Mouse (Mus musculus) thymus, adult 2 months (tissue): ENCODE measurements around the gene Gm17606. TPM values are rescaled to one million over a fixed set of nuclear protein-coding genes. Genes with fewer than 3 reads are reported as not detected.
A peak's percentile ranks its signal among the peaks of the same experiment; 100 is the strongest.

Experiments
- DNase-seq: peaks from one replicate; pipeline ENCODE4 v3.0.0; 2021
- H3K27ac ChIP-seq: fragments of 200-500 bp; 2 replicates; pipeline ENCODE4 v1.5.1; 2012; ENCODE audit warnings: low read length, control low read depth; ENCODE audit not compliant: control insufficient read depth, insufficient read depth
- H3K27me3 ChIP-seq: fragments of 200-500 bp; 2 replicates; pipeline ENCODE4 v1.6.1; 2012; ENCODE audit warnings: mild to moderate bottlenecking, low read length, moderate library complexity, mixed read lengths; ENCODE audit not compliant: control insufficient read depth, insufficient read depth
- H3K36me3 ChIP-seq: fragments of 200-500 bp; 2 replicates; pipeline ENCODE4 v1.6.1; 2012; ENCODE audit warnings: mild to moderate bottlenecking, low read length, moderate library complexity; ENCODE audit not compliant: control insufficient read depth, insufficient read depth
- H3K4me1 ChIP-seq: fragments of 200-500 bp; replicated peaks from 2 replicates; pipeline ENCODE4 v1.6.1; 2012; ENCODE audit warnings: low read length; ENCODE audit not compliant: control insufficient read depth, insufficient read depth
- H3K4me3 ChIP-seq: fragments of 200-500 bp; 2 replicates; pipeline ENCODE4 v1.5.1; 2012; ENCODE audit warnings: mild to moderate bottlenecking, low read length, control low read depth, moderate library complexity; ENCODE audit not compliant: control insufficient read depth, insufficient read depth
- CTCF ChIP-seq: fragments of 200-500 bp; IDR thresholded peaks from 2 replicates; pipeline ENCODE4 v1.5.1; 2012; ENCODE audit warnings: mild to moderate bottlenecking, control low read depth, low read length, moderate library complexity, borderline replicate concordance; ENCODE audit not compliant: control insufficient read depth, poor library complexity, insufficient read depth; ENCODE audit errors: extremely low read depth
- POLR2A ChIP-seq: fragments of 200-500 bp; IDR thresholded peaks from 2 replicates; pipeline ENCODE4 v1.6.1; 2012; ENCODE audit warnings: mild to moderate bottlenecking, low read length, control low read depth, moderate library complexity; ENCODE audit not compliant: control insufficient read depth, poor library complexity, insufficient read depth; ENCODE audit errors: extremely low read depth
- WGBS: fragments of 180-500 bp; shearing (Covaris S2); methylation state at CpG from one replicate; pipeline ENCODE4 v1.1.7; 2018; 5-methylcytosine and 5-hydroxymethylcytosine counted together
- polyA plus RNA-seq: library from polyadenylated mRNA; depleted of rRNA; stranded (reverse); fragments of >200 nt; gene quantifications from 2 replicates; pipeline ENCODE4 v1.2.3, GENCODE M21; 2012

Gene Gm17606
- polyA plus RNA-seq, 1 experiment = not detected

- DNase-seq = no peak
- Histone ChIP-seq H3K36me3 (no peaks in the 10 kb centered on the region), H3K27me3 (no peaks in the 10 kb centered on the region), H3K27ac (no peak overlapping the region), H3K4me1 (peaks cover 4% of the 10 kb centered on the region), H3K4me3 (no peak overlapping the region)
- 63% methylated on average over 2 of the region's 2 CpGs for WGBS
- TF ChIP-seq CTCF (no peak), POLR2A (no peak)
Measured at GRCm38 (mm10) chr14:54601601-54602000, 39.2 kb upstream of the Gm17606 start.

- peaks cover 4% of the 10 kb centered on the region for H3K4me1 ChIP-seq
- TF ChIP-seq POLR2A (no peak), CTCF (no peak)
- no peak overlapping the region for H3K4me3 ChIP-seq
- 66% methylated on average over 4 of the region's 4 CpGs for WGBS
- no peak for DNase-seq
- no peak overlapping the region for H3K27ac ChIP-seq
- no peaks in the 10 kb centered on the region for H3K36me3 ChIP-seq
- no peaks in the 10 kb centered on the region for H3K27me3 ChIP-seq
Measured at GRCm38 (mm10) chr14:54602613-54603012, 38.1 kb upstream of the Gm17606 start.

GRCm38 (mm10) chr14:54603038-54603654 is 37.6 kb upstream of the Gm17606 start:
- WGBS = under 1% methylated on average over 46 of the region's 46 CpGs
- DNase-seq = peak; percentile 95

GRCm38 (mm10) chr14:54603686-54604085 is 37.1 kb upstream of the Gm17606 start:
- no peak overlapping the region for H3K27ac ChIP-seq
- TF ChIP-seq POLR2A (no peak), CTCF (no peak)
- no peak for DNase-seq
- no peaks in the 10 kb centered on the region for H3K36me3 ChIP-seq
- no peaks in the 10 kb centered on the region for H3K27me3 ChIP-seq
- H3K4me1 ChIP-seq = peaks cover 4% of the 10 kb centered on the region
- WGBS = 89% methylated on average over 8 of the region's 8 CpGs
- peak overlapping the region; percentile 74; the same call in 1 of the 2 replicates for H3K4me3 ChIP-seq

More at GRCm38 (mm10) chr14:54603038-54603654, 37.6 kb upstream of the Gm17606 start:
- H3K4me1 ChIP-seq = peaks cover 4% of the 10 kb centered on the region
- H3K4me3 ChIP-seq = peak overlapping the region; percentile 74
- H3K27me3 ChIP-seq = no peaks in the 10 kb centered on the region
- TF ChIP-seq CTCF (0 out of 2 replicates have a peak, but pooled peaks have one; percentile 47), POLR2A (peak; percentile 94)
- peak overlapping the region; percentile 64 for H3K27ac ChIP-seq
- no peaks in the 10 kb centered on the region for H3K36me3 ChIP-seq

- 2% methylated on average over 39 of the region's 39 CpGs for WGBS
- H3K4me1 ChIP-seq = peaks cover 4% of the 10 kb centered on the region
- peak within 1 kb of the TSS; percentile 8; the same call in 1 of the 2 replicates for H3K27ac ChIP-seq
- no peaks in the 10 kb centered on the region for H3K27me3 ChIP-seq
- TF ChIP-seq CTCF (no peak), POLR2A (peak; percentile 45; the same call in 1 of the 2 replicates)
- peak; percentile 82 for DNase-seq
- peak within 1 kb of the TSS; percentile 69 for H3K4me3 ChIP-seq
- no peaks in the 10 kb centered on the region for H3K36me3 ChIP-seq
Measured at GRCm38 (mm10) chr14:54605752-54606321, 34.9 kb upstream of the Gm17606 start, which contains the start of gene 4931414P19Rik. Gene 4931414P19Rik (minus strand): TSS chr14:54605993.

GRCm38 (mm10) chr14:54607226-54607625 is 33.5 kb upstream of the Gm17606 start:
- Histone ChIP-seq H3K27me3 (no peaks in the 10 kb centered on the region), H3K4me1 (peaks cover 4% of the 10 kb centered on the region), H3K4me3 (no peak overlapping the region), H3K27ac (no peak overlapping the region), H3K36me3 (peaks cover 5% of the 10 kb centered on the region; the same call in 1 of the 2 replicates)
- no peak for DNase-seq
- TF ChIP-seq POLR2A = no peak
- TF ChIP-seq CTCF = no peak
- 85% methylated on average over 8 of the region's 8 CpGs for WGBS
